Mouse (Mus musculus): ENCODE data around the gene Rhbdf2. TPM values are rescaled to one million over a fixed set of nuclear protein-coding genes. Genes with fewer than 3 reads are reported as not detected.

The Rhbdf2 gene
- total and polyA plus RNA-seq, 3 experiments: 6.4 to 13.7 TPM; not detected in 1

DNA sequence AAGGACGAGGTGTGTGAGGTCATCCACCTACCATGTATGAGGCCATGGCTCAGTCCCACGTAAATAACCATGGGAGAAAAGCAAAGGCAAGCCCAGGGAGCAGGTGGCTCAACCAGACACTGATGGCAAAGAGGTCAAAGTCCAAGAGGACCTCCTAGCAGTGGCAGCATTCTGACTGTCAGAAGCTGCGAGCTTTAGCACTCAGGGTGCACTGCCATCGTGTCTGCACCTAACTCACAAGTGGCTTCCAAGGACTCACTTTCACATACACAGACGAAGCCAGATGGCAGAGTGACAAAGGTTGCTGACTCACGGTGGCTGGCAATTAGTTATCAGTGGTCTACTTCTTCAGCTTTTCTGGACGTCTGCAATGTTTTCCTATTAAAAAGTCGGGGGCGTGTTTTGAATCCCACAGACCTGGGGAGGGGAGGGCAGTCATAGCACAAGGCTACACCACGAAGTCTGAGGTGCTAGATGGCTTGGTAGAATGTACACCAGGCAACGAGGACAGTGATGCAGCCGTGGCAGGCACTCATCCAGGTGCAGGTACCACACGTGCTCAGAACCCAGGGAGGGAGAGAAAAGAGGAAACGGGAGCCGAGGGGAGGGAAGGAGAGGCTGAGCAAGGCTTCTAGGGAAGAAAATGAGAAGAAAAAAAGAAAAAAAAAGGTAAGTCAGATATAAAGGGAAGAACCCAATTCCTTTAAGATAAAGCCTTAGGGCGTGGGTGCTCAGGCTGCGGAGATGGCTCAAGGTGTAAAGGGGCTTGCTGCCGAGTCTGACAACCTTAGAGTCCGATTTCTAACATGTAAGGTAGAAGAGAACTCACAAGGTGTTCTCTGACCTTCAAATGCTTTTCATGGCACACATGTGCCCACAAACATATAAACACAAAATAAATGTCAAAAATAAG is 54.8 kb downstream of the Rhbdf2 start:
- peak overlapping the region; percentile 52 for H3K27ac ChIP-seq (ENCODE audit: control insufficient read depth, low read depth, low read length)
- TF ChIP-seq MAX (IDR thresholded peaks at IDR 0.05; ENCODE audit: low read length) (peak; percentile 83), E2F4 (IDR thresholded peaks at IDR 0.05; ENCODE audit: borderline replicate concordance, low read depth, low read length) (no peak), CHD2 (IDR thresholded peaks at IDR 0.05; ENCODE audit: low read length) (no peak), MXI1 (IDR thresholded peaks at IDR 0.05; ENCODE audit: low read depth, low read length) (peak; percentile 90), EP300 (IDR thresholded peaks at IDR 0.05; ENCODE audit: low read depth in 1 of 2, low read length in 2 of 2) (peak; percentile 62 to 81), POLR2AphosphoS2 (IDR thresholded peaks at IDR 0.05; ENCODE audit: low read length) (no peak; the same call in 1 of the 2 replicates), UBTF (IDR thresholded peaks at IDR 0.05; ENCODE audit: borderline replicate concordance, insufficient read depth, low read depth, low read length) (no peak), ETS1 (IDR thresholded peaks at IDR 0.05; ENCODE audit: low read depth, low read length) (peak; percentile 96), MAZ (IDR thresholded peaks at IDR 0.05; ENCODE audit: low read depth, low read length) (0 out of 2 replicates have a peak, but pooled peaks have one; percentile 73), GATA1 (IDR thresholded peaks at IDR 0.05; ENCODE audit: low read depth, low read length) (peak; percentile 79), RCOR1 (IDR thresholded peaks at IDR 0.05; ENCODE audit: low read depth, low read length) (peak; percentile 43), ZKSCAN1 (IDR thresholded peaks at IDR 0.05; ENCODE audit: low read depth, low read length) (no peak), CHD1 (IDR thresholded peaks at IDR 0.05; ENCODE audit: low read depth, low read length) (peak; percentile 27; the same call in 1 of the 2 replicates), SIN3A (IDR thresholded peaks at IDR 0.05; ENCODE audit: low read length) (peak; percentile 94), MAFK (IDR thresholded peaks at IDR 0.05; ENCODE audit: borderline replicate concordance, low read depth, low read length) (peak; percentile 91), MYC (IDR thresholded peaks at IDR 0.05; ENCODE audit: low read depth, low read length) (peak; percentile 91), KAT2A (conservative IDR thresholded peaks at IDR 0.05; ENCODE audit: low read depth, low read length) (peak; percentile 23; the same call in 1 of the 2 replicates), MYB (IDR thresholded peaks at IDR 0.05; ENCODE audit: low read depth, low read length) (no peak), ZNF384 (IDR thresholded peaks at IDR 0.05; ENCODE audit: low read depth, low read length) (peak; percentile 91), JUND (IDR thresholded peaks at IDR 0.05; ENCODE audit: low read depth, low read length) (0 out of 2 replicates have a peak, but pooled peaks have one; percentile 47), ZC3H11A (IDR thresholded peaks at IDR 0.05; ENCODE audit: low read depth, low read length) (no peak; the same call in 1 of the 2 replicates), USF2 (IDR thresholded peaks at IDR 0.05; ENCODE audit: borderline replicate concordance in 1 of 2, insufficient read depth in 1 of 2, low read depth in 1 of 2, low read length in 2 of 2) (no peak), ELF1 (IDR thresholded peaks at IDR 0.05; ENCODE audit: low read depth, low read length) (peak; percentile 47), SMC3 (IDR thresholded peaks at IDR 0.05; ENCODE audit: low read depth, low read length) (no peak), TCF12 (IDR thresholded peaks at IDR 0.05; ENCODE audit: low read depth, low read length) (peak; percentile 78), USF1 (IDR thresholded peaks at IDR 0.05; ENCODE audit: low read depth, low read length) (peak; percentile 55), TAL1 (IDR thresholded peaks at IDR 0.05; ENCODE audit: low read length) (peak; percentile 75), BHLHE40 (IDR thresholded peaks at IDR 0.05; ENCODE audit: borderline replicate concordance, low read depth, low read length) (peak; percentile 88), ZMIZ1 (IDR thresholded peaks at IDR 0.05; ENCODE audit: low read depth, low read length) (no peak), GABPA (IDR thresholded peaks at IDR 0.05; ENCODE audit: low read depth, low read length) (peak; percentile 96)
- no peaks in the 10 kb centered on the region for H3K9me3 ChIP-seq (replicated peaks; ENCODE audit: insufficient read depth, low read length)
- peak; percentile 92 for DNase-seq (ENCODE audit: low read depth, low spot score)
- no peak overlapping the region; the same call in 1 of the 2 replicates for H3K9ac ChIP-seq (ENCODE audit: control insufficient read depth, low read depth, low read length, poor library complexity, severe bottlenecking)
- peaks cover 51% of the 10 kb centered on the region; the same call in 1 of the 2 replicates for H3K79me2 ChIP-seq (ENCODE audit: control insufficient read depth, insufficient read depth, low read length, poor library complexity)
- H3K4me3 ChIP-seq (ENCODE audit: control insufficient read depth in 1 of 2, insufficient read depth in 1 of 2, low read depth in 2 of 2, low read length in 2 of 2): peak overlapping the region in 1 of 2 experiments; percentile 17; a peak in 2 of 4 replicates
- peaks cover 0 to 31% of the 10 kb centered on the region in 2 experiments; a peak in 2 of 4 replicates for H3K36me3 ChIP-seq (ENCODE audit: control insufficient read depth in 1 of 2, insufficient read depth in 2 of 2, low read length in 2 of 2)
- peaks cover 18 to 41% of the 10 kb centered on the region in 2 experiments for H3K4me1 ChIP-seq (ENCODE audit: control insufficient read depth in 1 of 2, insufficient read depth in 2 of 2, low read length in 2 of 2)
- no peaks in the 10 kb centered on the region for H3K27me3 ChIP-seq (ENCODE audit: control insufficient read depth in 1 of 2, insufficient read depth in 2 of 2, low read length in 2 of 2)
